Mouse (Mus musculus) heart, embryonic 14.5 days (tissue): ENCODE measurements around the gene Fntb. TPM values are rescaled to one million over a fixed set of nuclear protein-coding genes. Genes with fewer than 3 reads are reported as not detected.

Source experiments
- ATAC-seq: fragments of 200-750 bp; cut with Nextera tagmentation; 2 replicates; pipeline ENCODE4 v1.8.0; 2017; ENCODE audit warnings: low read depth, moderate TSS enrichment; ENCODE audit not compliant: insufficient number of reproducible peaks, insufficient read depth, low FRiP score
- H3K27ac ChIP-seq, 2 experiments: fragments of 200-500 bp in 1 of 2; fragments of 300-500 bp in 1 of 2; sonication (generic) in 1 of 2; replicated peaks in 1 of 2; 2 replicates each; pipeline ENCODE4 v1.5.1; 2012 to 2014; ENCODE audit warnings: low read depth in 2 of 2, low read length in 2 of 2, control low read depth in 1 of 2, mild to moderate bottlenecking in 1 of 2, mixed read lengths in 1 of 2; ENCODE audit not compliant: control insufficient read depth in 1 of 2, insufficient read depth in 1 of 2
- H3K27me3 ChIP-seq: fragments of 300-500 bp; sonication (generic); 2 replicates; pipeline ENCODE4 v1.6.1; 2014; ENCODE audit warnings: mild to moderate bottlenecking, low read length, control low read depth; ENCODE audit not compliant: control insufficient read depth, insufficient read depth
- H3K36me3 ChIP-seq: fragments of 300-500 bp; sonication (generic); 2 replicates; pipeline ENCODE4 v1.6.1; 2014; ENCODE audit warnings: mild to moderate bottlenecking, control low read depth, low read length, mixed read lengths; ENCODE audit not compliant: control insufficient read depth, insufficient read depth
- H3K4me1 ChIP-seq, 2 experiments: fragments of 200-500 bp in 1 of 2; fragments of 300-500 bp in 1 of 2; sonication (generic) in 1 of 2; 2 replicates each; pipeline ENCODE4 v1.6.1; 2012 to 2014; ENCODE audit warnings: low read length in 2 of 2, control low read depth in 1 of 2, mixed read lengths in 1 of 2; ENCODE audit not compliant: control insufficient read depth in 2 of 2, insufficient read depth in 2 of 2
- H3K4me2 ChIP-seq: fragments of 300-500 bp; sonication (generic); 2 replicates; pipeline ENCODE4 v1.6.1; 2014; ENCODE audit warnings: mild to moderate bottlenecking, low read length
- H3K4me3 ChIP-seq, 2 experiments: fragments of 200-500 bp in 1 of 2; fragments of 300-500 bp in 1 of 2; sonication (generic) in 1 of 2; 2 replicates each; pipeline ENCODE4 v1.5.1; 2012 to 2014; ENCODE audit warnings: low read length in 2 of 2, mild to moderate bottlenecking in 2 of 2, control low read depth in 1 of 2, low read depth in 1 of 2, moderate library complexity in 1 of 2; ENCODE audit not compliant: control insufficient read depth in 1 of 2, insufficient read depth in 1 of 2
- H3K9ac ChIP-seq: fragments of 300-500 bp; sonication (generic); 2 replicates; pipeline ENCODE4 v1.6.1; 2014; ENCODE audit warnings: mild to moderate bottlenecking, low read length
- H3K9me3 ChIP-seq: fragments of 300-500 bp; sonication (generic); 2 replicates; pipeline ENCODE4 v1.6.1; 2016; ENCODE audit warnings: low read length, control low read depth; ENCODE audit not compliant: control insufficient read depth
- WGBS: fragments of 180-500 bp; shearing (Covaris S2); extraction: QIAGEN DNeasy Blood & Tissue Kit; methylation state at CpG from one replicate; pipeline ENCODE4 v1.1.7; 2014; 5-methylcytosine and 5-hydroxymethylcytosine counted together
- polyA plus RNA-seq: library from polyadenylated mRNA; unstranded; fragments of >200 nt; fragmentation: Nextera tagmentation; extraction: Ambion mirVana; gene quantifications from 2 replicates; pipeline ENCODE4 v1.2.1, GENCODE M21; 2014

Gene Fntb
- polyA plus RNA-seq, 1 experiment from 2014 or later, result 24.5 TPM

GRCm38 (mm10) chr12:76916163-76916562 is 150.8 kb downstream of the Fntb start:
- Histone ChIP-seq H3K4me1 (no peaks in the 10 kb centered on the region), H3K27me3 (no peaks in the 10 kb centered on the region), H3K4me2 (no peak overlapping the region), H3K4me3 (no peak overlapping the region), H3K36me3 (peaks cover 25% of the 10 kb centered on the region), H3K9me3 (no peaks in the 10 kb centered on the region), H3K27ac (no peak overlapping the region), H3K9ac (no peak overlapping the region)
- ATAC-seq, result no peak
- 95% methylated on average over 11 of the region's 11 CpGs for WGBS

- Histone ChIP-seq H3K9ac (no peak overlapping the region), H3K4me3 (no peak overlapping the region), H3K4me2 (no peak overlapping the region), H3K4me1 (no peaks in the 10 kb centered on the region), H3K27me3 (no peaks in the 10 kb centered on the region), H3K27ac (no peak overlapping the region), H3K9me3 (no peaks in the 10 kb centered on the region), H3K36me3 (peaks cover 20% of the 10 kb centered on the region)
- 81% methylated on average over 6 of the region's 6 CpGs for WGBS
- no peak for ATAC-seq
These were observed 152.7 kb downstream of the Fntb start for GRCm38 (mm10) chr12:76918113-76918512.

GRCm38 (mm10) chr12:76918855-76919254 is 153.5 kb downstream of the Fntb start:
- Histone ChIP-seq H3K9me3 (no peaks in the 10 kb centered on the region), H3K4me1 (no peaks in the 10 kb centered on the region), H3K4me3 (no peak overlapping the region), H3K36me3 (peaks cover 20% of the 10 kb centered on the region), H3K9ac (no peak overlapping the region), H3K27ac (no peak overlapping the region), H3K4me2 (no peak overlapping the region), H3K27me3 (no peaks in the 10 kb centered on the region)
- 71% methylated on average over 3 of the region's 3 CpGs for WGBS
- no peak for ATAC-seq

DNA sequence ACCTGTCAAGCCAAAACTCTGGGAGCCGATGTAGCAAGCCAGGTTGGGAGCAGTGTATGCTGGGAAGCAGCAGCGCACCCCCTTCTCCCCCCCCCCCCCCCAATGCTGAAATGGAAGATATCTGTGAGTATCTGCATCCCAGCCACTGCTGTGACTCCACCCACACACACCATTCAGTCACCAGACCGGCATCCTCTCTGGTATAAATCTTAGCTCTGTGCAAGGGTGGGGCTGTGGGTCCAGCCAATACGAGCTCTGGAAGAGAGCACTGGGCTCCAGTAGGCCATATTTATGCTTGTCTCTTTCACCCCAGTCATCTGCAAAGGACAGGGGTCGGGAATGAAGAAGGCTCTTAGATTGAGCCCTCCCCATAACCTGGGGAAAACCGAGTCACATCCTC is 155.0 kb downstream of the Fntb start:
- H3K36me3 ChIP-seq, result peaks cover 16% of the 10 kb centered on the region
- H3K27me3 ChIP-seq, result no peaks in the 10 kb centered on the region
- no peaks in the 10 kb centered on the region for H3K4me1 ChIP-seq
- no peak overlapping the region for H3K9ac ChIP-seq
- no peak overlapping the region for H3K4me2 ChIP-seq
- no peak overlapping the region for H3K27ac ChIP-seq
- no peak for ATAC-seq
- WGBS, result 72% methylated on average over 6 of the region's 6 CpGs
- H3K9me3 ChIP-seq, result no peaks in the 10 kb centered on the region
- H3K4me3 ChIP-seq, result no peak overlapping the region

- ATAC-seq, result no peak
- Histone ChIP-seq H3K4me1 (no peaks in the 10 kb centered on the region), H3K36me3 (peaks cover 14% of the 10 kb centered on the region), H3K9ac (no peak overlapping the region), H3K27me3 (no peaks in the 10 kb centered on the region), H3K4me2 (no peak overlapping the region), H3K27ac (no peak overlapping the region), H3K9me3 (no peaks in the 10 kb centered on the region), H3K4me3 (no peak overlapping the region)
- 81% methylated on average over 8 of the region's 8 CpGs for WGBS
These were observed 155.6 kb downstream of the Fntb start for GRCm38 (mm10) chr12:76920990-76921389.

DNA sequence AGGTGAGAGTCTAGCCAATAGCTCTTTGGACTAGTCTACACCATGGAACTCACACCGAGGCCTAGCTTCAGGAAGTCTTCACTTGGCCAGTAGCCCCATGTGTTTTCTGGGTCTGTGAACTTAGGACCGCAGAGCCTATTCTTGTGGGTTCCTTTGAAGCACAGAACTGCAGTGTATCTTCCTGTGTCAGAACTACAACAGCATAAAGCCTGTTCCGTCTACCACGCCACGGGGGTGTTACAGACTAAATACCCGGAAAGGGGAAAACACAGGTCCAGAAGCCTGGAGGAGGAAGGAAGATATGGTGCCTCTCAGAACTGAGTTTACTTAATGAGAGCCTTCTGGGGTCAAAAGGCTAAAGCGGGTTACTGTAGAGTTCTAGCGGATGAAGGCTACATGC is 157.7 kb downstream of the Fntb start:
- no peak overlapping the region for H3K27ac ChIP-seq
- WGBS, result 88% methylated on average over 8 of the region's 8 CpGs
- no peak for ATAC-seq
- no peaks in the 10 kb centered on the region for H3K27me3 ChIP-seq
- H3K4me3 ChIP-seq, result no peak overlapping the region
- H3K4me2 ChIP-seq, result no peak overlapping the region
- peaks cover 2 to 5% of the 10 kb centered on the region in 2 experiments; a peak in 1 of 4 replicates for H3K4me1 ChIP-seq
- H3K9ac ChIP-seq, result no peak overlapping the region
- no peaks in the 10 kb centered on the region for H3K9me3 ChIP-seq
- peaks cover 6% of the 10 kb centered on the region for H3K36me3 ChIP-seq

DNA sequence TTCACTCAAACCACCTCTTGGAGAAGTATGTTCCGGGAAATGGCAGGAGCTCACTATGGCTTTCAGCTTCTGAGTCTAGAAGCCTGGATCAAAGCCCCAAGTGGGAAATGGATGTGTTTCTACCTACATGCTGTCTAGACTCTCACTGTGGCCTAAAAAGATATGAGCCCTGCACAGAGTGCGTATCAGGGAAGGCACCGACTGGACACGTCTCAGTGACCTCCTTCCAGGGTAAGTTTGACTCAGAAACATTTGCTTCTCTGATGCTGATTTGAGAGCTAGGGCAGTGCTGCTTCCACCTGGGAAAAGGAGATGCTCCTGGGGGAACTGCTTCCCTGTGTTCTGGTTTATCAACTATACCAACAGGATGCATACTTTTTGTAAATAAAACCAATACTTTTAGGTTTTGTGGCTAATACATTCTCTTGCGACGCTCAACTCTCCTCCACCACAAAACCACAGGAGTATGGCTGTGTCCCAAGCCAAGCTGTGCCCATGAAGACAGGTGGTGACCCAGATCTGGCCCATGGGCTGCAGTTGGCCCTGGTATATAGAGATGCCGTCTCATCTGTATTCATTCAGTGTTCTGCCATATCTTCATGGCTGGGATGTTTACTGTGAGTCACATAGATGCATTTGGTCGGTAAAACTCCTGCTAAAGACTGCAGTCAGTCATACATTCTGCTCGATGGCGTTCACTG is 159.7 kb downstream of the Fntb start:
- Histone ChIP-seq H3K9ac (no peak overlapping the region), H3K4me1 (peaks cover 2 to 5% of the 10 kb centered on the region in 2 experiments; a peak in 1 of 4 replicates), H3K4me3 (no peak overlapping the region), H3K27ac (no peak overlapping the region), H3K27me3 (no peaks in the 10 kb centered on the region), H3K36me3 (peaks cover 6% of the 10 kb centered on the region), H3K9me3 (no peaks in the 10 kb centered on the region), H3K4me2 (no peak overlapping the region)
- 88% methylated on average over 10 of the region's 10 CpGs for WGBS
- ATAC-seq, result no peak
